Mouse (Mus musculus): ENCODE measurements around the gene Tmem72. TPM values are rescaled to one million over a fixed set of nuclear protein-coding genes. Genes with fewer than 3 reads are reported as not detected.

The Tmem72 gene
- under 1 TPM in 1 of 2 experiments, not detected in 1; 0.03 TPM for total RNA-seq (2021)

DNA sequence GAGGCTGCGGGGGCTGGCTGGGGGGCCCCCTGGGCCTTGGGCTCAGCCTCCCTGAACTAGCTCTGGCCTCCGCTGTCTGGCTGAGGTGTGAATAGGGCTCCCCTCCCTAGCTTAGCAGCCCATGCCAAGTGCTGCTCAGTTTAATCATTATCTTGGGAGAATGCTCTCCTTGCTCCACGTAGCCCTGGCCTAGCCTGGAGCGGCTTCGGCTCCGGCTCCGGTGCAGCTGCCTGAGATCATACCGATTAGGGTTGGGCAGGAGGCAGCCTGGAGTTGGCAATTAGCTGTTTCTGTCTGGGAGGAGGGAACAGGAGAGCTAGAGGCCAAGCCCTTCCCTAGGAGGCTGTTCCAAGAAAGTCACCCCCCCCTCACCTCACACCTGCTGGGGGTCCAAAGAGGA is at the start of gene Tmem72:
TSS of gene Tmem72 (minus strand) at position 248 of the 400 bp plus-strand sequence.
- intact Hi-C loops (cut with DNase I): no loop called here
- DNase-seq: no peak

DNA sequence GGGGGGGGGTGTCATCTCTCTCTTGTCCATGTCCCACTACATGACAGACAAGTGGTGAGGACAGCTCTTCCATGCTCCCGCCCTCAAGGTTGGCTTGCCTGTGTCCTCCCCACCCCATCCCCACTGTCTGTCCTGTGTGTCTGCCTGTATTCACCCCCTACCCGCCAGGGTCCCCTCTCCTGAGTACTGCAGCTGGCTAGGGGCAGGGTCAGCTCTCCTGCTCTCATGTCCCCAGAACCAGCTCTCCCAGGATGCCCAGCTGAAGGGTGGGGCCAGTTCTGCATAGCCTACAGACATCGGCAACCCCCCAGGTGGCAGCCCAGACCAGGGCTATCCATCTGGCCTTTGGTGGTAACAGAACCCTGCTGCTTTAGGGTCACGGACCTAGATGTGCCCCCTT is 47.8 kb upstream of the Tmem72 start:
- DNase-seq: no peak
- intact Hi-C loops (cut with DNase I): no loop called here

GRCm38 (mm10) chr6:116762333-116762732 is 45.6 kb upstream of the Tmem72 start:
- no peak for DNase-seq
- intact Hi-C loops (cut with DNase I): no loop called here

DNA sequence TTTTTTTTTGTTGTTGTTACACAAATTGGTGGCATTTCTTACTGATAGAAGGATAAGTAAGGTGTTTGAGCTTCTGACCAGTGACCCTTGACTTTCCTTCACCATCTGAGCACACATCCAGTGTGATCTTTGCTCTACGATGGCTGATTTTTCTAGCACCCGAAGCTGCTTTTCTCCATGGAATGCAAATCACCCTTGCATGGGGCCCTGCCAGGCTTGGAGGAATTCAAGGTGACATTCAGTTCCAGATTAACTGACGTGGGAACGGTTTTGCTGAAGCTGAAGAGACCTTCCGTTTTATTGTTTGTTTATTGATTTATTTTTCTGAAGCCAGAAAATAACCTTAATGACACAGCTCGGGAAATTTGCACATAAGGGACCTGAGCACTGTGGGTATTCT is 43.5 kb upstream of the Tmem72 start:
- no peak for DNase-seq
- intact Hi-C loops (cut with DNase I): no loop called here

GRCm38 (mm10) chr6:116756364-116756763 is 39.7 kb upstream of the Tmem72 start:
- intact Hi-C loops (cut with DNase I): no loop called here
- DNase-seq: no peak

DNA sequence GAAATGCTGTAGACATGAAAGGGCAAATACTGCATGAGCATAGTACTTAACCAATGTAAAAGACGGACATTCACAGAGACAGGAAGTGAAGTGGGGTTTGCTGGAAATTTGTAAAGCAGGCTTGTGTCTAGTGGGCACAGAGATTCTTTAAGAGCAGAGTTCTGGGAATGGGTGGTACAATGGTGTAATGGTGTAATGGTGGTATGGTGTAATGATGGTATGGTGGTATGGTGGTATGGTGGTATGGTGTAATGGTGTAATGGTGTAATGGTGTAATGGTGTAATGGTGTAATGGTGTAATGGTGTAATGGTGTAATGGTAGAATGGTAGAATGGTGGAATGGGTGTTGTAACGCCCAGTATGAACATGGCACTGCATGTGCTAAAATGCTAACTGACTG is 21.3 kb upstream of the Tmem72 start:
- intact Hi-C loops (cut with DNase I): no loop called here
- DNase-seq: no peak

- intact Hi-C loops (cut with DNase I): no loop called here
- no peak for DNase-seq
Observed at GRCm38 (mm10) chr6:116735361-116735760, 18.6 kb upstream of the Tmem72 start.

- DNase-seq: no peak
- intact Hi-C loops (cut with DNase I): no loop called here
Observed at GRCm38 (mm10) chr6:116733577-116733976, 16.9 kb upstream of the Tmem72 start.

GRCm38 (mm10) chr6:116724489-116725160 is 7.9 kb upstream of the Tmem72 start:
- intact Hi-C loops (cut with DNase I): no loop called here
- DNase-seq: no peak

DNA sequence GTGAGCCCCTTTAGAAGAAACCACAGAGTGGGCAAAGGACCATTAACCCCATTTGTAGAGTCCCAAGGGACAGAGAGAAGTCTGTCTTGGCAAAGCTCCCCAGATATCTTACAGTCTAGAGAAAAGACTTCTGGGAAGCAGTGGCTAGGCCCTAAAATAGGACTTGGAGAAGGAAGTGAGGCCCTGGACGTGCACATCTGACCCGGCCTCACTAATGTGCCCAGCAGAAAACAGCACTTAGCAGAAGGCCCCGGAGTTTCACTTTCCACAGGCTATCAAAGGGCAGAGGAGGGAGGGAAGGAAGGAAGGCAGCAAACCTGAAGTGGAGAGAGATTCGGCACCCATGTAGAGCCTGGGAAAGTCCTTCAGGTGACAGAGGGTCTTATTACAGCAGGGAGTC is 2.2 kb upstream of the Tmem72 start:
- DNase-seq: no peak
- intact Hi-C loops (cut with DNase I): no loop called here

GRCm38 (mm10) chr6:116718361-116718760 is 1.6 kb upstream of the Tmem72 start:
- intact Hi-C loops (cut with DNase I): no loop called here
- no peak for DNase-seq

DNA sequence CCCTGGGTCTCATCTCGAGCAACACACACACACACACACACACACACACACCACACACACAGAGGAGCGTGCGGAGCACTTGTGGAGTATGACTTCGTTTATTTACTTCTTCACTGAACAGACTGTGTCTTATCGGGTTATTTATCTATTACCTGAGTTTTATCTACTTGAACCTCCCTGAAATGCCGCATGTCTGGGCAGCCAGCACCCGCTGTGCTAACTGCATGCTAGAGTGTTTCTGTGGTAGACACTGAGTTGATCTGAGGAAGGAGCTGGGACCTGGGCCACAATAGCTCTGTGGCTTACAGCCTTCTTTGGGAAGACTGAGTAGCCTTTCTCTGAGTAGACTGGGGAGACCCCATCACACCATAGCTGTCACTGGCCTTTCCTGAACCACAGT is 1.1 kb upstream of the Tmem72 start:
- no peak for DNase-seq
- intact Hi-C loops (cut with DNase I): no loop called here

- intact Hi-C loops (cut with DNase I): no loop called here
Observed at GRCm38 (mm10) chr6:116715166-116715565, 1.5 kb downstream of the Tmem72 start.

GRCm38 (mm10) chr6:116714576-116714975 is 2.1 kb downstream of the Tmem72 start:
- intact Hi-C loops (cut with DNase I): no loop called here
- no peak for DNase-seq

More at GRCm38 (mm10) chr6:116715166-116715565, 1.5 kb downstream of the Tmem72 start:
- DNase-seq: no peak

DNA sequence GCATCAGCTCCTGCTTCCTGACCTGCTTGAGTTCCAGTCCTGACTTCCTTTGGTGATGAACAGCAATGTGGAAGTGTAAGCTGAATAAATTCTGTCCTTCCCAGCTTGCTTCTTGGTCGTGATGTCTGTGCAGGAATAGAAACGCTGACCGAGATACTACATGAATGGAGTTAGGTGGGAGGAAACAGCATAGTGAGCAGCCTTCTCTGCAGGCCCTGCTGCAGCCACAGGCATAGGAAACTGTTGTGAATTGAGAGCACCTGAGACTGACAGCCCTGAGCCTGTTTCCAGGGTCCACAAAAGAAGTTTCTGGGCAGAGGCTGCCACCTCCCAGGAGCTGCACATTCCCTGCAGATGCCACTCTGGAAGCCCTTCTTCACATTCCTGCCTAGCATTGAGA is 2.7 kb downstream of the Tmem72 start:
- DNase-seq: no peak
- intact Hi-C loops (cut with DNase I): no loop called here

DNA sequence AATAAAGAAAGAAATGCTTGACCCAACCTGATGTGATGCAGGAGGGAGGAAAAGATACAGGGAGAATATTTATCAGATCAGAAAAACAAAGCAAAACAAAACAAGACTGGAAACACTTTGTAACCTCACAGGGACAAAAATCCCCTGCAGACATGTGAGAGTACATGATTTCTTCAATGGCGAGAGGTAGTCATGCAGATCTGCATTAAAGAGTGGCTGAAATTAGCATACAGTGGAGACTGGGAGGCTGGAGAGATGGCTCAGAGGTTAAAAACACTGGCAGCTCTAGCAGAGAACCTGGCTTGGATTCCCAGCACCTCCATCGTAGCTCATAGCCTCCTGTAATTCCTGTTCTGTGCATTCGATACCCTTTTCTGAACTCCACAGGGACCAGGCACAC is 4.2 kb downstream of the Tmem72 start:
- intact Hi-C loops (cut with DNase I): no loop called here
- no peak for DNase-seq

- no peak for DNase-seq
- intact Hi-C loops (cut with DNase I): no loop called here
Observed at GRCm38 (mm10) chr6:116712062-116712461, 4.7 kb downstream of the Tmem72 start.

DNA sequence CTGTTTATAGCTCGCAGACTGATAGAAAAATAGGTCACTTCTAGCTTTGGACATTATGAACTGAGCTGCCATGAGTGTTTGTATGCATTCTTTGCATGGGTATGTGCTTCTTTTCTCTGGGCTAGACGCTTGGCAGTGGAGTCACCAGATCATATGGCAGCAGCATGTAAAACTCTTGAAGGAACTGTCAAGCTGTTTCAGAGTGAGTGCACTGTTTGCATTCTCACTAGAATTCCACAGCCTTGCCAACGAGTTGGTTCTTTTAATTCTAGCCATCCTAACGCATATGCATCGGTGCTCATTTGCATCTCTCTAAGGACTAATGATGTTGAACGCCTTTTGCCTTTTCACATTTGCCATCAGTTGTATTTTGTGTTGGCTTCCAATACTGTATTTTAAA is 12.4 kb downstream of the Tmem72 start:
- intact Hi-C loops (cut with DNase I): no loop called here
- DNase-seq: no peak

GRCm38 (mm10) chr6:116700821-116701220 is 15.9 kb downstream of the Tmem72 start:
- intact Hi-C loops (cut with DNase I): loop anchor here (2.0 kb wide), 1 partner anchor 42 kb away; no protein-coding TSS in a partner anchor
- no peak for DNase-seq

- no peak for DNase-seq
- intact Hi-C loops (cut with DNase I): loop anchor here (1.0 to 5.0 kb wide), 3 partner anchors 44 to 80 kb away; no protein-coding TSS in a partner anchor
Observed at GRCm38 (mm10) chr6:116697896-116698425, 18.8 kb downstream of the Tmem72 start.

DNA sequence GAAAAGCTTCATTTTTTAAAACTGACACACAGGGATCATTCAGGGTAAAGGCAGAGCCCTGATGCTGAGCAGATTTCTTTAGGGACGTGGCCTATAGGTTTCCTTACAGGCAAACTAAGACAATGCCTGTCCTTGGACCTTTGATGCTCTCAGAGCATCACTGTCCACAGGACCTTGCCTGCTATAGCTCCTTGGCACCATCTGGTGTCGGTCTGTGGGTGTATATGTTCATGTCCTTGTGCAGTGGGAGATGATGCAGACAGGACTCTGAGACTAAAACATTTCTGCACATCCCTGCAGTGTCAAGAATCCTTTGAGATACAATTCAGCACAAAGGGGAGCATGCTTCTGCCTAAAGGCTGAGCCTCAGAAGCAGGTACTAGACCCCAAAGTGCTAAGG is 19.3 kb downstream of the Tmem72 start:
- intact Hi-C loops (cut with DNase I): loop anchor here (1.0 to 5.0 kb wide), 3 partner anchors 43 to 79 kb away; no protein-coding TSS in a partner anchor
- DNase-seq: no peak

- intact Hi-C loops (cut with DNase I): no loop called here
- DNase-seq: no peak
Observed at GRCm38 (mm10) chr6:116694346-116694745, 22.4 kb downstream of the Tmem72 start.

Data from heart, postnatal 36 days (tissue).